Mouse (Mus musculus): ENCODE results near the gene Armc3.

- TF ChIP-seq CTCF (IDR thresholded peaks at IDR 0.05; ENCODE audit: control insufficient read depth, insufficient read depth, insufficient read length), result no peak
- no peak for TF ChIP-seq USF1 (IDR thresholded peaks at IDR 0.05; ENCODE audit: low read depth)
- no peak for TF ChIP-seq MAX (IDR thresholded peaks at IDR 0.05)
- no peak for TF ChIP-seq CEBPB (IDR thresholded peaks at IDR 0.05; ENCODE audit: low read depth)
- no peak for TF ChIP-seq MYOD1 (IDR thresholded peaks at IDR 0.05; ENCODE audit: control insufficient read depth, insufficient read length, low read depth)
These were observed 36.5 kb downstream of the Armc3 start for GRCm38 (mm10) chr2:19235614-19236013.

Data from C2C12 (cell line).